Mouse (Mus musculus) cerebellum, adult (tissue): ENCODE data around the gene Fam129b.

Source experiments
- ATAC-seq: cut with Nextera tagmentation; 2 replicates; pipeline ENCODE4 v1.9.2; 2017; ENCODE audit warnings: mild to moderate bottlenecking, moderate library complexity, mixed read lengths; ENCODE audit not compliant: insufficient number of reproducible peaks, low FRiP score, low TSS enrichment

Gene Fam129b

GRCm38 (mm10) chr2:32888029-32888428, 12.1 kb downstream of the Fam129b start:
- no peak for ATAC-seq

- ATAC-seq, result no peak
Observed at GRCm38 (mm10) chr2:32888551-32888950, 12.6 kb downstream of the Fam129b start.

GRCm38 (mm10) chr2:32890280-32890679, 14.4 kb downstream of the Fam129b start:
- no peak for ATAC-seq

- ATAC-seq, result no peak
Observed at GRCm38 (mm10) chr2:32891278-32891677, 15.4 kb downstream of the Fam129b start.

- no peak for ATAC-seq
Observed at GRCm38 (mm10) chr2:32892490-32892889, 16.6 kb downstream of the Fam129b start.

- ATAC-seq, result no peak
Observed at GRCm38 (mm10) chr2:32894097-32894496, 18.2 kb downstream of the Fam129b start.

GRCm38 (mm10) chr2:32895606-32896106, 19.7 kb downstream of the Fam129b start:
- no peak for ATAC-seq

GRCm38 (mm10) chr2:32896507-32897147, 20.7 kb downstream of the Fam129b start:
- ATAC-seq, result no peak

- no peak for ATAC-seq
Observed at GRCm38 (mm10) chr2:32898983-32899382, 23.1 kb downstream of the Fam129b start.

- no peak for ATAC-seq
Observed at GRCm38 (mm10) chr2:32902126-32902525, 26.2 kb downstream of the Fam129b start.

GRCm38 (mm10) chr2:32903470-32903869, 27.6 kb downstream of the Fam129b start:
- no peak for ATAC-seq

GRCm38 (mm10) chr2:32904637-32905036, 28.7 kb downstream of the Fam129b start:
- ATAC-seq, result no peak

GRCm38 (mm10) chr2:32905297-32905696, 29.4 kb downstream of the Fam129b start:
- no peak for ATAC-seq

GRCm38 (mm10) chr2:32907442-32907841, 31.5 kb downstream of the Fam129b start:
- no peak for ATAC-seq

GRCm38 (mm10) chr2:32908272-32908671, 32.4 kb downstream of the Fam129b start:
- no peak for ATAC-seq

GRCm38 (mm10) chr2:32908796-32909195, 32.9 kb downstream of the Fam129b start:
- no peak for ATAC-seq

GRCm38 (mm10) chr2:32911639-32912182, 35.8 kb downstream of the Fam129b start:
- no peak for ATAC-seq

GRCm38 (mm10) chr2:32912210-32912804, 36.4 kb downstream of the Fam129b start:
- ATAC-seq, result peak; percentile 46; the same call in 1 of the 2 replicates

GRCm38 (mm10) chr2:32914362-32914761, 38.4 kb downstream of the Fam129b start:
- ATAC-seq, result no peak

GRCm38 (mm10) chr2:32914896-32915295, 39.0 kb downstream of the Fam129b start:
- no peak for ATAC-seq

GRCm38 (mm10) chr2:32917526-32917925, 41.6 kb downstream of the Fam129b start:
- no peak for ATAC-seq

GRCm38 (mm10) chr2:32918391-32918790, 42.5 kb downstream of the Fam129b start:
- no peak for ATAC-seq
